Mouse (Mus musculus): Measurements from ENCODE around the gene Batf. TPM values are rescaled to one million over a fixed set of nuclear protein-coding genes. Genes with fewer than 3 reads are reported as not detected.

Batf gene
- 4.1 and 5.9 TPM in 2 replicates for polyA plus RNA-seq (2015; fragmentation: Nextera tagmentation; extraction: Ambion mirVana)

DNA sequence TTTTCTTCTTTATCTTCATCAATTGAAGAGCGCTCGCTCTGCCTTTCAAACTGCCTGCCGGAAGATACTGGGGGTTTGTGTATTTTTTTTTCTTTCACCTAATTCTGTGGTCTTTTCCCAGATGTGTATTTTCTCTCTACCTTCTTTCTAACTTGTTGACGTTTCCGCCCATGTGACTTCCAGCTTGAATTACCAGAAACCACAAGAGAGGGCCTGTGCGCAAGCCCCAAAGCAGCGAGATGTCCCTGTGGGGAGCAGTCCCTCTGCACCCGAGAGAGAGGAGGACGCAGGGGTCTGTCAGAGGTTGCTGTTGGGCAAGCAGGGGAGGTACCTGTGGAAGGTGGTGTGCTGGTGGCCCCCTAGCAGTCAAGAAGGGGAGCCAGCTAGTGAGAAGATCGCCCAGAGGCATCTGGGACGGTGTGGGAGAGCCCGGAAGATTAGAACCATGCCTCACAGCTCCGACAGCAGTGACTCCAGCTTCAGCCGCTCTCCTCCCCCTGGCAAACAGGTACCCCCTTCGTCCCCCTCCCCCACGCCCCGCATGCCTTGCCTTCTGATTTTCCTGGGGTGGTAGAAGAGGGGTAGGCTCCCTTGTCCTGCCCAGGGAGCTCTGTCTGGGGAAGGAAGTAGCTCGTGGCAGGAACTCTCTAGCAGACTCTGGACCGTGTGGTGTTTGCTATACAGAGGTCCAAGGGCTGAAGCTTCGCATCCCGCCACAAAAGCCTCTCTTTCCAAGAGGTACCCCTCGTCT lies at the start of gene Batf:
TSS of gene Batf (plus strand) at position 204 of the 751 bp plus-strand sequence.
- Histone ChIP-seq H3K27me3 (peaks cover 3% of the 10 kb centered on the region; the same call in 1 of the 2 replicates), H3K9me3 (no peaks in the 10 kb centered on the region), H3K4me3 (peak within 1 kb of the TSS; percentile 23), H3K9ac (no peak within 1 kb of the TSS), H3K4me2 (peak within 1 kb of the TSS; percentile 35), H3K36me3 (no peaks in the 10 kb centered on the region), H3K27ac (no peak within 1 kb of the TSS), H3K4me1 (no peaks in the 10 kb centered on the region)
- WGBS: 30% methylated on average over 22 of the region's 22 CpGs
- ATAC-seq (ENCODE audit: insufficient number of reproducible peaks, low FRiP score, low TSS enrichment, low read depth): peak; percentile 40; the same call in 1 of the 2 replicates

DNA sequence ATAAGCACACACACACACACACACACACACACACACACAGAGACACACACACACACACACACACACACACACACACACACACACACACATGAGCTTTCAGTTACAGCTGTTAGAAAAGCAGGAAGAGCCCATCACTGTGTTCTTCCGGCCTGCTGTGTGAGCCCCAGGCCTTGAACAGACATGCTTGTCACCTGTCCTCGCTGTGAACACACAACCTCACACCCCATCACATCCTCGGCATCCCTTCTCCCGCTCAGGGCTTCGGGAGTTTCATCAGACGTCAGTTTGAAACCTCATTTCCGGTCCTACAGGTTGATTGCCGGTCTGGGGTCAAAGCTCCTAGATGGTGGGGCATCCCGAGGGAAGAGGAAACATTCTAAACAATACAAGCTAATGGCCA lies 48.5 kb upstream of the Batf start:
- no peak for ATAC-seq (ENCODE audit: insufficient number of reproducible peaks, low FRiP score, low TSS enrichment, low read depth)
- H3K4me1 ChIP-seq: peaks cover 12% of the 10 kb centered on the region
- 67% methylated on average over 9 of the region's 9 CpGs for WGBS
- no peaks in the 10 kb centered on the region for H3K27me3 ChIP-seq
- no peak overlapping the region for H3K4me3 ChIP-seq
- no peaks in the 10 kb centered on the region for H3K9me3 ChIP-seq
- no peak overlapping the region for H3K4me2 ChIP-seq
- H3K9ac ChIP-seq: no peak overlapping the region
- no peak overlapping the region for H3K27ac ChIP-seq
- peaks cover 64% of the 10 kb centered on the region for H3K36me3 ChIP-seq

GRCm38 (mm10) chr12:85638541-85639325 lies 47.7 kb upstream of the Batf start:
- H3K4me3 ChIP-seq: no peak overlapping the region
- no peak overlapping the region; the same call in 1 of the 2 replicates for H3K27ac ChIP-seq
- no peaks in the 10 kb centered on the region for H3K27me3 ChIP-seq
- peaks cover 14% of the 10 kb centered on the region for H3K4me1 ChIP-seq
- H3K36me3 ChIP-seq: peaks cover 58% of the 10 kb centered on the region
- WGBS: 70% methylated on average over 20 of the region's 20 CpGs
- no peak for ATAC-seq (ENCODE audit: insufficient number of reproducible peaks, low FRiP score, low TSS enrichment, low read depth)
- H3K9me3 ChIP-seq: no peaks in the 10 kb centered on the region
- H3K9ac ChIP-seq: no peak overlapping the region
- no peak overlapping the region for H3K4me2 ChIP-seq

DNA sequence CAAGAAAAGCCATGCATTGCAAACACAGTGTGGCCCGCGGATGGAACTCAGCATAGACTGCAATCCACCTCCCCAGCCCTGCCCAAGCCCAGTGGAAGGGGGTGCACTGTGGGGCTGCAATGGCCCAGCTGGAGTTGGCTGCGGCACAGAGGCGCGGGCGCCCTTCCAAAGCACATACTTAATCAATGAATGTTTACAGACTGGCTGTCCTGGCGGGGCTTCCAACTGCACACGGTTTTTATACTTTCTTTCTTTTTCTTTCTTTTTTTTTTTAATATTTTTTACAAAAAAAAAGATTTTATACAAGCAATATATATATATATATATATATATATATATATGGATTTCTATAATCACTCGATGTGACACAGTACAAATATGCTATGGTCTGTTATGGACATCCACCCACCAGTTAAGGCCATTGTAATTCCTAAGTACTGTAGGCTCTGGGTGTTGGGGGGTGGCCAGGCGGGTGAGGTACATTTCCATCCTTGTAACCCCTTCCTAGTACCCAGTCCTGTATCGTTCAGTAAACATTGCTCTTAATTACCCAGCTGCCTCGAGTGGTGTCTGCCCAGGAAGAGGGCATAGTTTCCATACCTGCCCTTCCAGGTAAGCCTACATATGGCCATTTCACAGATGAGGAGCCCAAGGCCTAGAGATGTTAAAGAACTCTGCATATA lies 47.0 kb upstream of the Batf start:
- no peak for ATAC-seq (ENCODE audit: insufficient number of reproducible peaks, low FRiP score, low TSS enrichment, low read depth)
- H3K9ac ChIP-seq: no peak overlapping the region

DNA sequence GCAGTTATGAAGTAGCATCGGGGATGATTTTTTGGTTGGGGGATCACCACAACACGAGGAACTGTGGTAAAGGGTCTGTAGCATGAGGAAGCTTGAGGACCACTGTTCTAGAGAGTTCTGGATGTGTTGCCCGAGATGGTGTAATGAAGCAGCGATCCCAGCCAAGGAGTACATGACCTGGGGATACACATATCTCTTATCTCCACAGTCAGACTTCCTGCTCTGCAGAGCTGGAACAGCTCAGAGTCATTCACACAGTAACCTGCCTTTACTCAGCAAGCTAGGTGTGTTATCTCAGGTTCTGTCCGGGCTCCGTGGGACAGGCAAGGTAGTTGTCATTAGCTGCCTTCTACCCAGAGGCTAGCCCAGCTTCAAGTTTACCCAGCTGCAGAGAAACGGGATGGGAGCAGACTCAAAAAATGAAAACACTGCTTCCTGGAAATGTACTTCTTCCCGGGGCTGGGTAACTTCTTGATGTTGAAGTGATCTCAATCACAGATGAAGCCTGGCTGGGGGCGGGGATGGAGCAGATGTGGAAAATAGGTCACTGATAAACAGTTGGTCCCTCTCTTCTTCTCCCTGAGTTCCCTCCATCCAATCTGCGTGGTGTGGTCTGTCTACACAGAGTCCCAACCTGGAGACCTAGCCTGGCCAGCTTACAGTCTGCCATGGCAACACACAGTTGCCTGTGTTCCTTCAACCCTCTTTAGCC lies 45.5 kb upstream of the Batf start:
- WGBS: 75% methylated on average over 10 of the region's 10 CpGs
- ATAC-seq (ENCODE audit: insufficient number of reproducible peaks, low FRiP score, low TSS enrichment, low read depth): no peak

More for the DNA sequence above, 47.0 kb upstream of the Batf start:
- Histone ChIP-seq H3K36me3 (peaks cover 56% of the 10 kb centered on the region), H3K4me2 (no peak overlapping the region), H3K27ac (no peak overlapping the region; the same call in 1 of the 2 replicates), H3K4me3 (no peak overlapping the region), H3K27me3 (no peaks in the 10 kb centered on the region), H3K4me1 (peaks cover 17% of the 10 kb centered on the region), H3K9me3 (no peaks in the 10 kb centered on the region)
- 63% methylated on average over 12 of the region's 12 CpGs for WGBS

GRCm38 (mm10) chr12:85641564-85641931 lies 44.9 kb upstream of the Batf start:
- H3K9me3 ChIP-seq: no peaks in the 10 kb centered on the region
- WGBS: 56% methylated on average over 4 of the region's 4 CpGs
- H3K4me3 ChIP-seq: no peak overlapping the region
- no peak overlapping the region for H3K4me2 ChIP-seq
- peaks cover 17% of the 10 kb centered on the region for H3K4me1 ChIP-seq
- ATAC-seq (ENCODE audit: insufficient number of reproducible peaks, low FRiP score, low TSS enrichment, low read depth): no peak
- no peaks in the 10 kb centered on the region for H3K27me3 ChIP-seq
- H3K36me3 ChIP-seq: peaks cover 45% of the 10 kb centered on the region
- H3K9ac ChIP-seq: no peak overlapping the region
- H3K27ac ChIP-seq: no peak overlapping the region

More for the DNA sequence above, 45.5 kb upstream of the Batf start:
- Histone ChIP-seq H3K27me3 (no peaks in the 10 kb centered on the region), H3K27ac (no peak overlapping the region), H3K9ac (no peak overlapping the region), H3K36me3 (peaks cover 48% of the 10 kb centered on the region), H3K4me3 (no peak overlapping the region), H3K4me2 (no peak overlapping the region), H3K4me1 (peaks cover 17% of the 10 kb centered on the region), H3K9me3 (no peaks in the 10 kb centered on the region)

DNA sequence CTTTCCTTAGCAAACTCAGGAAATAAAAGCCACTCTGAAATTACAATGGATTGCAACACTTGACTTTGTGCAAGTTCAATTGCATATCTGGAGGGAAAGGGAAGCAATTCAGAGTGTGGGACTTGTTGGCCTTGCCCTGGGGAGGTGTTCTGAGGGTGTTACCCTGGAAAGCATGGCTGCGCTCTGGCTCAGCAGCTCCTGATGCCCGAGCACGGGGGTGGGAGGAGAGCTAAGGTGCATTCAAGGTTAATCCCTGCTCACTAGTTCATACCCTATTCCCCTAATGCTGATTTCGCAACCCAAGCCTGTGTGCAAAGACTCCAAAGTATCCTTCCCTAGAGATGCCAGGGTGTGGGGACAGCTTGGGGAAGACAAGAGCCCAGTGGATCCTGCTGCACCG lies 42.7 kb upstream of the Batf start:
- Histone ChIP-seq H3K27me3 (no peaks in the 10 kb centered on the region), H3K9me3 (no peaks in the 10 kb centered on the region), H3K27ac (no peak overlapping the region), H3K4me1 (peaks cover 13% of the 10 kb centered on the region), H3K36me3 (peaks cover 36% of the 10 kb centered on the region), H3K4me2 (no peak overlapping the region), H3K9ac (no peak overlapping the region), H3K4me3 (no peak overlapping the region)
- 60% methylated on average over 5 of the region's 5 CpGs for WGBS
- no peak for ATAC-seq (ENCODE audit: insufficient number of reproducible peaks, low FRiP score, low TSS enrichment, low read depth)

DNA sequence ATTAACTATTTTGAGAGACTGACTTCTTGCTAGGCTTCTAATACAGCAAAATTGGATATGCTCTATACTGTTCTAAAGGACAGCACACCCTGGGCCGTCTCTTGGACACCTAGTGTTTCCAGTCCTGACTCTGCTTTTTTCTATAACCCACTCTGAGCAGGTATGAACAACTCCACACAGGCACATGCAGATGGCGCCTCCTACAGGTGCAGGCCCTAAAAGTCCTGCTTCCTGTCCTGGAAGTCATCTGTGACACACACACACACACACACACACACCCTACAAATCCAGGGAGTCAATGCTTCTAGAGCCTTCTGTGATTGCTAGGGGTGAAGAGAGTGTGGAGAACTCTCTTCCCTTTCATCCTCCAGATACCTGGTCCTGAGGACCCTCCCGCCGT lies 40.8 kb upstream of the Batf start:
- Histone ChIP-seq H3K4me2 (no peak overlapping the region), H3K4me3 (no peak overlapping the region), H3K27ac (no peak overlapping the region), H3K9me3 (no peaks in the 10 kb centered on the region), H3K36me3 (peaks cover 24% of the 10 kb centered on the region), H3K4me1 (peaks cover 7% of the 10 kb centered on the region), H3K27me3 (no peaks in the 10 kb centered on the region), H3K9ac (no peak overlapping the region)
- no peak for ATAC-seq (ENCODE audit: insufficient number of reproducible peaks, low FRiP score, low TSS enrichment, low read depth)
- WGBS: 89% methylated on average over 4 of the region's 4 CpGs

GRCm38 (mm10) chr12:85647346-85647745 lies 39.1 kb upstream of the Batf start:
- Histone ChIP-seq H3K4me2 (no peak overlapping the region), H3K9ac (no peak overlapping the region), H3K4me1 (peaks cover 5% of the 10 kb centered on the region), H3K4me3 (no peak overlapping the region), H3K27me3 (no peaks in the 10 kb centered on the region), H3K27ac (no peak overlapping the region), H3K36me3 (0 out of 2 replicates have a peak, but pooled peaks cover 11% of the 10 kb centered on the region), H3K9me3 (no peaks in the 10 kb centered on the region)
- no peak for ATAC-seq (ENCODE audit: insufficient number of reproducible peaks, low FRiP score, low TSS enrichment, low read depth)
- 44% methylated on average over 10 of the region's 10 CpGs for WGBS

GRCm38 (mm10) chr12:85647955-85648354 lies 38.5 kb upstream of the Batf start:
- Histone ChIP-seq H3K4me2 (no peak overlapping the region), H3K27ac (no peak overlapping the region), H3K27me3 (no peaks in the 10 kb centered on the region), H3K4me3 (no peak overlapping the region), H3K9ac (no peak overlapping the region), H3K9me3 (no peaks in the 10 kb centered on the region), H3K36me3 (0 out of 2 replicates have a peak, but pooled peaks cover 8% of the 10 kb centered on the region), H3K4me1 (peaks cover 5% of the 10 kb centered on the region)
- WGBS: 85% methylated on average over 1 of the region's 1 CpGs
- ATAC-seq (ENCODE audit: insufficient number of reproducible peaks, low FRiP score, low TSS enrichment, low read depth): no peak

DNA sequence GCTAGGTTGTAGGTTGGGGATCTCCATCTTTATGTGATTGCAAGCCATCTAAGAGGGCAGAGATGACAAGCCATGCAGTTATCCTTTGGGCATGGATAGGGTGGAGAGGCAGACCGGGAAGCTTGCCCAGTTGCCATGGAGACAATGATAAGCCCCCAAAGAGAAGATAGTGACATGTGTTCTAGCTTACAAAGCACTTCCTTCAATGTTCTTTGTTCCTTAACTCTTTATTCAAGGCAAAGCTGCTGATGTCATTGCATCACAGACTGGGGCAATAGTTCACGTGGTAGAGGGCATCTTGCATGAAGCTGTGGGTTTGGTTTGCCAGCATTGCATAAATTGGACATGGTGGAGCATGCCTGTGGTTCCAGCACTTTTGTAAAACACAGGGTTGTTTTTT lies 27.1 kb upstream of the Batf start:
- Histone ChIP-seq H3K4me1 (no peaks in the 10 kb centered on the region), H3K4me3 (no peak overlapping the region), H3K36me3 (no peaks in the 10 kb centered on the region), H3K4me2 (no peak overlapping the region), H3K9ac (no peak overlapping the region), H3K27ac (no peak overlapping the region), H3K9me3 (no peaks in the 10 kb centered on the region), H3K27me3 (no peaks in the 10 kb centered on the region)
- ATAC-seq (ENCODE audit: insufficient number of reproducible peaks, low FRiP score, low TSS enrichment, low read depth): no peak
- WGBS: 61% methylated on average over 2 of the region's 2 CpGs
